Mouse (Mus musculus): ENCODE results near the gene Tm6sf2.

DNA sequence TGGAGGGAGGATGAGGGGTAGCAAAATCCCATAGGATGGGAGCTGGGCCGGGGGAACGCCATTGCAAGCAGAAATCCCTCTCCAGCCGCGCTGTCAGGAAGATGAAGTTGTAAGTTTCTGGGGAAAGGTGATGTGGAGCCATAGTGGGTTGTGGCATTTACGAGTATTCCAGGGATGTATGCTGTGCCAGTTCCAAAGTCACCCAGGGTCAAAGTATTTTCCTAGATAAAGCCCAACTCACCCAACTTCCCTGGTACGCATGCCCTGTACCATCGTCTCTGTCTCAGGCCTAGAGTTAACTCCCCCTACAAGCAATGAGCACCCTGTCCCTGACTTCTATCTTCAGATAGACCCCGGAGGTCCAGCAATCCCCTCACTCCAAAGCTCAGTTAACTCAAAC lies 396 bp downstream of the Tm6sf2 start:
- TF ChIP-seq CTCF (IDR thresholded peaks at IDR 0.05; ENCODE audit: borderline replicate concordance, insufficient read depth, low read depth, low read length) (no peak), POLR2A (IDR thresholded peaks at IDR 0.05; ENCODE audit: borderline replicate concordance, insufficient read depth, low read length) (no peak)
